Mouse (Mus musculus) adrenal gland, adult 18-20 months (tissue): ENCODE measurements around the gene Mtx1. TPM values are rescaled to one million over a fixed set of nuclear protein-coding genes. Genes with fewer than 3 reads are reported as not detected.
"Not testable (repeated sequence)": the region's sequence is repeated elsewhere in the genome, so short reads cannot be mapped to it uniquely, and the experiment has no call there.

Experiments used
- DNase-seq, 2 experiments: peaks; one replicate each; pipeline ENCODE4 v3.0.0; 2021 to 2022; ENCODE audit warnings: low spot score in 2 of 2
- total RNA-seq, 2 experiments: library from RNA; stranded (reverse); gene quantifications; 1 replicate in 1 of 2; 2 replicates in 1 of 2; pipeline ENCODE4 v1.2.3; 2021

Mtx1 gene
- total RNA-seq, 2 experiments from 2014 or later: 141 to 148 TPM

- DNase-seq: no peak
These were observed 39.7 kb downstream of the Mtx1 start for GRCm38 (mm10) chr3:89187197-89187596.

- no peak for DNase-seq
These were observed 43.0 kb downstream of the Mtx1 start for GRCm38 (mm10) chr3:89183959-89184315.

GRCm38 (mm10) chr3:89183058-89183958, 43.6 kb downstream of the Mtx1 start, which contains the start of gene Fam189b:
Fam189b (plus strand) TSS chr3:89183143.
- peak; percentile 71 for DNase-seq

- DNase-seq: no peak
These were observed 44.3 kb downstream of the Mtx1 start for GRCm38 (mm10) chr3:89182531-89183057.

- no peak for DNase-seq
These were observed 45.0 kb downstream of the Mtx1 start for GRCm38 (mm10) chr3:89181749-89182500.

- no peak for DNase-seq
These were observed 47.8 kb downstream of the Mtx1 start for GRCm38 (mm10) chr3:89179056-89179455.

GRCm38 (mm10) chr3:89178107-89178385, 48.8 kb downstream of the Mtx1 start:
- DNase-seq: no peak

- peak; percentile 75 to 78 for DNase-seq
These were observed 49.4 kb downstream of the Mtx1 start, which contains the start of gene Scamp3 for GRCm38 (mm10) chr3:89177242-89178106. Scamp3 (plus strand) TSS chr3:89177473.

- no peak for DNase-seq
These were observed 50.5 kb downstream of the Mtx1 start for GRCm38 (mm10) chr3:89176421-89176820.

GRCm38 (mm10) chr3:89175544-89175943, 51.3 kb downstream of the Mtx1 start:
- DNase-seq: no peak

- no peak for DNase-seq
These were observed 52.0 kb downstream of the Mtx1 start for GRCm38 (mm10) chr3:89174844-89175243.

- DNase-seq: no peak
These were observed 59.9 kb downstream of the Mtx1 start for GRCm38 (mm10) chr3:89166945-89167344.

GRCm38 (mm10) chr3:89165268-89165870, 61.5 kb downstream of the Mtx1 start:
- no peak for DNase-seq

- DNase-seq: peak; percentile 94 to 95
These were observed 62.2 kb downstream of the Mtx1 start, which contains the start of gene Clk2 for GRCm38 (mm10) chr3:89164506-89165267. Clk2 (plus strand) TSS chr3:89164795.

- DNase-seq: no peak
These were observed 63.1 kb downstream of the Mtx1 start for GRCm38 (mm10) chr3:89163643-89164245.

GRCm38 (mm10) chr3:89163123-89163522, 63.8 kb downstream of the Mtx1 start:
- no peak for DNase-seq

- no peak for DNase-seq
These were observed 65.1 kb downstream of the Mtx1 start for GRCm38 (mm10) chr3:89161786-89162185.

GRCm38 (mm10) chr3:89161207-89161606, 65.7 kb downstream of the Mtx1 start:
- not testable (repeated sequence) for DNase-seq

GRCm38 (mm10) chr3:89159616-89160344, 67.1 kb downstream of the Mtx1 start, which contains the start of gene Hcn3:
Hcn3 (minus strand) TSS chr3:89160196.
- peak; percentile 66 to 72 for DNase-seq
